Mouse (Mus musculus) forelimb bud, embryonic 11.5 days (tissue): ENCODE results near the gene Tmem41b.
"Not testable (repeated sequence)": the region's sequence is repeated elsewhere in the genome, so short reads cannot be mapped to it uniquely, and the experiment has no call there.

Experiments used
- DNase-seq: peaks from one replicate; pipeline ENCODE4 v3.0.0-alpha.2; 2012; ENCODE audit warnings: low read depth, low spot score

The Tmem41b gene

GRCm38 (mm10) chr7:109986775-109987174 is at the start of gene Tmem41b:
TSS of gene Tmem41b (minus strand) at chr7:109986929.
- DNase-seq, result not testable (repeated sequence)

GRCm38 (mm10) chr7:110030342-110030741 is 43.6 kb upstream of the Tmem41b start:
- no peak for DNase-seq

- no peak for DNase-seq
Observed at GRCm38 (mm10) chr7:110028826-110029225, 42.1 kb upstream of the Tmem41b start.

- DNase-seq, result no peak
Observed at GRCm38 (mm10) chr7:110026594-110026993, 39.9 kb upstream of the Tmem41b start.

DNA sequence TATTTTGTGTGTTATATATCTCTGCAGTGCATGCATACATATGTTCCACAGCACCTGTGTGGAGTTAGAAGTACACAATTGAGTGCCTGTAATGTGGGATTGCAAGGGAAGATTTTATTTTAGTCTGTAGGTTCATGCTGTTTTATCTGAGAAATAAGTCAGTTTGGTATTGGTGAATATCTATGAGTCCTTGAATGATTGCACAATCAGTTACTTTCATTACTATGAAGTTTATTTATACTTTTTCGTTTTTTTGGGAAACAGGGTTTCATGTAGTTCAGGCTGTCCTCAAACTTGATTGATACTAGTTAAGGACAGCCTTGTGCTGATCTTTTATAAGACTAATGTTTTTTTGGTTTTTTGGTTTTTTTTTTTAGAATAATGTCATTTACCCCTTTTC is 36.8 kb upstream of the Tmem41b start:
- DNase-seq, result no peak

- peak; percentile 4 for DNase-seq
Observed at GRCm38 (mm10) chr7:110018631-110019482, 32.1 kb upstream of the Tmem41b start.

DNA sequence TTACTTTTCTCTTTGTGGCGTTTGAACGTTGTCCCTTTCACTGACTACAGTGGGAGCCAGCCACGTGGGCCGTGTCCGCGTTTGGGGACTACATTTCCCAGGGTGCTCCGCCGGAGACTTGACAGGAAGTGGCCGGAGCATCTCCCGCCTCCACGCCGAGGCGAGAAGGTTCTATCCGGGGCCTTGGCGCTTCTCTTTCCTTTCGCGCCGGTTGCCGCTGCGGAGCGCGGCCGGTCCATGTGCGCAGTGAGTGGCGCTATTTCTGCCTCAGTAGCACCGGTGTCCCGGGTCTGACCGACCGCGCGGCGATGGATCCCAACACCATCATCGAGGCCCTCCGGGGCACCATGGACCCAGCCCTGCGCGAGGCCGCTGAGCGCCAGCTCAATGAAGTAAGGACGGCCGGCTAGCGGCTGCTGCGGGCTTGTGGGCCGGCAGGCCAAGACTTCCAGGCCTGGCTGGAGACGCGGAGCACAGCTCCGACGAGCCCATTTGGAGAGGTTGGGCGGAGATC is 31.4 kb upstream of the Tmem41b start, which contains the start of gene Ipo7:
Gene Ipo7, plus strand, starts transcription at position 158 of the 514 bp plus-strand sequence.
- peak; percentile 87 for DNase-seq

- no peak for DNase-seq
Observed at GRCm38 (mm10) chr7:110014272-110014671, 27.5 kb upstream of the Tmem41b start.

DNA sequence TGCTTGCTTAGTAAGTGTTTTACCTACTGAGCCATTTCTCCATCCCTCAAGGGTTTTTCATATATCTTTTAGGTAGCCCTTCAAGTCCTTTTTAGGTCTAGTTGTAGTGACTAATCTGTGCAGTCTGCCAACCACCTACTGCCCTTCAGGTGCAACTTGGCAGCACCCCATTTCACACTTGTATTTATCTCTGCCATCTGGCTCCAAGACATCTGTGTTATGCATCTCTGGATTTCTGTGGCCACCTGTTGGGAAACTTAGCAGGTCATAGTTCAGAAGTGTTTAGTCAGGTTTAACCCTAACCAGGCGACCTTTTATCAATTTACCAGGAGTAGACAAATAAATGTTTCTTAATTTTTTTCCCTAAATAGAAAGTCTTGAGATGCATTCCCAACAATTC is 24.7 kb upstream of the Tmem41b start:
- no peak for DNase-seq

- DNase-seq, result no peak
Observed at GRCm38 (mm10) chr7:110009084-110009483, 22.4 kb upstream of the Tmem41b start.

DNA sequence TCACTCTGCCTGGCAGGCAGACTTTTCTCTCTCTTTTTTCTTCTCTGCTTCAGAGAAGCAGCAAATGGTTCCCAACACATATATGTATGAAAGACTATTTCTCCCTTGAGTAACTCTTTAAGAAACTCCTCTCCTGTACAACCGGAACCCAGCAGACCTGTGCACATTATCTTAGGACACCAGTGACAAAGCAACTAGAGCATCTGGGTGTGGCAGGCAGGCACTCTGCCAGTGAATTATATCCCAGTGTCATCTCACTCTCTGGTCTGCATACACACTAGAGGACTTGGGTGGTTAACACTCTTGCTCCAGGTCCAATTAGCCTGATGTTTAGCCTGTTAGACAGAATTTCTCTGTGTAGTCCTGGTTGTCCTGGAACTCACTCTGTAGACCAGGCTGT is 21.8 kb upstream of the Tmem41b start:
- DNase-seq, result no peak

DNA sequence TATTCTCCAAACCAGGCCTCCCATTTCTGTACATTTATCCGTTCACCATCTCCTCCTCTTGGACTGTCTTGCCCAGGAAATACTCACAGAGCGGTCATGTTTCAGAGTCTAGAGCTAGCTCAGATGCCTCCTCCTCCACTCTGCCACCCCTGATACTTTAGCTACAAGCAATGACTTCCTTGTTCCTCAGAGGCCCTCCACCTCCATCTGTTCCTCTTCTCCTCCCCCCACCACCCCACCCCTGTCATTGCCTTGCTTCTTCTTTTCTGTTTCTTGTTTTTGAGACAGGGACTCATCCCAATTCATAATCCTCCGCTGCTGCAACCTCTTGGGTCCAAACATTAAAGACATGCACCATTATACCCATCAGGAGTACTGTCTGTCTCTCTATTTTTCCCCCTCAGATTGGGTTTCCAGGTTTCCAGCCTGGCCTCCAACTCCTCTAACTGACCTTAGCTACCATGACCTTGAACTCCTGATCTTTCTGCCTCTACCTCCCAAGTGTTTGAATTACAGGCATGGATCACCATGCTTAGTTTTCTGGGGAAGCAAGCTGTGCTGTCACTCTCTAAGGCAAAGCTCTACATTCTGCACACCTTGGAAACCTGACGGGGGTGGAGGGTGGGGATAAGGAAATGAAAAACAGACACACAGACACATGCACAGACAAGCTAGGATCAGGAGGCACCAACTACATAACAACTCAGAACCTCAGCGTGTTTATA is 19.9 kb upstream of the Tmem41b start:
- DNase-seq, result no peak

GRCm38 (mm10) chr7:110005976-110006375 is 19.2 kb upstream of the Tmem41b start:
- DNase-seq, result no peak

- DNase-seq, result no peak
Observed at GRCm38 (mm10) chr7:110002968-110003367, 16.2 kb upstream of the Tmem41b start.

DNA sequence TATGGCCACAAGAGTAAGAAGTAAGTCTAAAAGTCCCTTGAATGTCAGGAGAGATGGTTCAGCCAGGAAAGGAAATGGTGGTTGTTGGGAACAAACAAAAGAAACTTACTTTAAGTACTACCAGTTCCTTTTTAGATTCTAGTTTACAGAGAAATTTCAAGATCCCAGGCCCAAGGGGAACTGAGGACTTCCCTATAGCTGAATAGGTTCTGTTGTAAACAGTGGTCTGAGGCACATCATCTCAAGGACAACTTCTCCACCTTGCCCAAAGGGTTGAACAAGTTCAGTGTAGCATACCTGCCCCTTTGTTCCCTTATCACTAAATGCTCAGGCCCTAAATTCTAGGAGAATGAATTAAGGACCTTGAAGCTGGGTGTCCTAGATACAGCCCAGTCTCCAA is 15.4 kb upstream of the Tmem41b start:
- DNase-seq, result no peak

DNA sequence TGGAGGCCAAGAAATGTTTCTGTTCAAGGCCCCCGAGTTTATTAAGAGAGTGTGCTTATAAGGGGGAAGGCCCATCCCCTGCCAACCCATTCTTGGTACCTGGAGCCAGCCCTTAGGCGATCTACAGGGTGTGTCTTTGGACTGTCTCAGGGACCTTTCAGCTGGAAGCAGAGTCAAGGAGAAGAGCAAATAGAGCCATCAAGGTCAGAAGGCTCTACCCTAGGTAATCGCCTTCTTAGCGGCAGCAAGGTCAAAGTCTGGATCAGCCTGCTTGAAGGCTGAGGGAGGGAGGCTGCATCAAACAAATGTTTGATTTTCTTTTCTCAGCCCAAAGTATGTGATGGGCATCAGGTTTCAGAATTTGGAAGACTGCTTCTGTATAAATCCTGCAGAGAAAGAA is 11.7 kb upstream of the Tmem41b start:
- DNase-seq, result no peak

DNA sequence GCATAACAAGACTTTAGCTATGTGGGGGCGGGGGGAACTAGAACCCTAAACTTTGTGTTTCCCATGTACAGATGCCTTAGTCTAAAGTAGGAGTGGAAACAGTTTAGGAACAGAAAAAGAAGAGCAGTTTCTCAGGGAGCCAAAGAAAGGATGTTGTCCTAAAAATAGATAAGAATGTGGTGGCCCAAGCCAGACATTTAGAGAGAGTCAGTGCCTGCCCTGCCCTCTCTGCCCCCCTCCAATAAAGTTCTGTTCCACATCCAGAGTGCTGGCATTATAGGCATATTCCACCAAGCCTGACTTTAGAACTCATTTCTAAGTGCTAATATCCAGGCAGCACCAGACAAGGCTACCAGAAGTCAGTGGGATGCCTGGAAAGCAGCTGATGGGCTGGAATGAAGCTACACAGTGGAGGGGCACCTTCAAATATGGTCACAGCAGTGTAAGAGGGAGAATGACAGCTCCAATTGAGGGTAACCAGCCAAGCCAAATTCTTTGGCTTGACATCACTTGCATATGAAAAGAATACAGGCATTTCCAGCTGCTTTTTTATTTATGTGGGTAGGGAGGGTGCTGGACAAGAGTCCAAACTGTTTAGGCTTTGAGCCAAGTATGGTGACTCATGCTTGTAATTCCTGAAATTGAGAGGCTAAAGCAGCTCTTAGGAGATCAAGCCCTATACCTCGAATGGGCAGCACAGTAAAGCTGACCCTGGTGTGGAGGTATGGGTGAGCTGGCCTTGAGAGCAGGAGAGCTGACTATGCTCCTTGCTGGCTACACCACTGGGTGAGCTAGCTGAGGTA is 6.6 kb upstream of the Tmem41b start:
- DNase-seq, result no peak

- no peak for DNase-seq
Observed at GRCm38 (mm10) chr7:109991286-109991685, 4.6 kb upstream of the Tmem41b start.

GRCm38 (mm10) chr7:109986133-109986669 is 528 bp downstream of the Tmem41b start:
- DNase-seq, result peak; percentile 99

GRCm38 (mm10) chr7:109985661-109986132 is 1.0 kb downstream of the Tmem41b start:
- DNase-seq, result no peak

DNA sequence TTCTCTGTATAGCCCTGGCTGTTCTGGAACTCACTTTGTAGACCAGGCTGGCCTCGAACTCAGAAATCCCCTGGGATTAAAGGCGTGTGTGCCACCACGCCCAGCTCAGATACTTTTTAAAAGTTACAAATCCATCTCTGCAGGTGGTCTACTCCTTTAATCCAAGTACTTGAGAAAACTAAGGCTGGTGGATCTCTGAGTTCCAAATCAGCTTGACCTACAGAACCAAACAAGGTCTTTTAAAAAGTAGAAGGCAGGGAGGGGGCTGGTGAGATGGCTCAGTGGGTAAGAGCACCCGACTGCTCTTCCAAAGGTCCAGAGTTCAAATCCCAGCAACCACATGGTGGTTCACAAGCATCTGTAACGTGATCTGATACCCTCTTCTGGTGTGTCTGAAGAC is 2.1 kb downstream of the Tmem41b start:
- DNase-seq, result not testable (repeated sequence)
